Mouse (Mus musculus): ENCODE data around the gene Zfp282. TPM values are rescaled to one million over a fixed set of nuclear protein-coding genes. Genes with fewer than 3 reads are reported as not detected.
"Not testable (repeated sequence)": the region's sequence is repeated elsewhere in the genome, so short reads cannot be mapped to it uniquely, and the experiment has no call there.

Gene Zfp282
- polyA plus RNA-seq, 1 experiment from 2014 or later, result 14.7 TPM

DNA sequence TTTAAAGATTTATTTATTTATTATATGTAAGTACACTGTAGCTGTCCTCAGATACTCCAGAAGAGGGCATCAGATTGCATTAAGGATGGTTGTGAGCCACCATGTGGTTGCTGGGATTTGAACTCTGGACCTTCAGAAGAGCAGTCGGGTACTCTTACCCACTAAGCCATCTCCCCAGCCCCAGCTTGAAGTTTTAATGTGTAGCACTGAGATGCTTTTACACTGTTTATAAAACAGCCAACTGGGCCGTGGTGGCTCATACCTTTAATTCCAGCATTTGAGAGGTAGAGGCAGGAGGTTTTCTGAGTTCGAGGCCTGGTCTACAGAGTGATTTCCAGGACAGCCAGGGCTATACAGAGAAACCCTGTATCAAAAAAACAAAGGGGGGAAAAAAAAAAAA, 19.3 kb upstream of the Zfp282 start:
- not testable (repeated sequence) for H3K27ac ChIP-seq; DNase-seq (ENCODE audit: extremely low spot score, low spot score); H3K9me3 ChIP-seq; H3K27me3 ChIP-seq (ENCODE audit: poor library complexity, severe bottlenecking); H3K4me3 ChIP-seq; H3K4me1 ChIP-seq
- H3K36me3 ChIP-seq (replicated peaks), result peaks cover 45% of the 10 kb centered on the region
- 93% methylated on average over 3 of the region's 3 CpGs for WGBS

DNA sequence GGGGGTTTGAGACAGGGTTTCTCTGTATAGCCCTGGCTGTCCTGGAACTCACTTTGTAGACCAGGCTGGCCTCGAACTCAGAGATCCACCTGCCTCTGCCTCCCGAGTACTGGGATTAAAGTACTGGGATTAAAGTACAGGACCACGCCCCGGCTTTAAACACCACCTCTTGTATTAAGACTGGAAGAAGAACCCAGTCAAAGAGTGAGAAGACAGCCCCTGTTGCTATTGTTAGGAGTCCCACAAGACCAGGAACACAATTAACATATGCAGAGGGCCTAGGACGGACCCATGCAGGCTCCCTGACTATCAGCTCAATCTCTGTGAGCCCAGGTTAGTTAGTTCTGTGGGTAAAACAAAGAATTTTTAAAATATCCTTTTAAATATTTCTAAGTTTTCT, 4.7 kb upstream of the Zfp282 start:
- Histone ChIP-seq H3K4me3 (no peak overlapping the region), H3K36me3 (replicated peaks) (peaks cover 17% of the 10 kb centered on the region), H3K9me3 (no peaks in the 10 kb centered on the region), H3K4me1 (0 out of 2 replicates have a peak, but pooled peaks cover 1% of the 10 kb centered on the region), H3K27me3 (ENCODE audit: poor library complexity, severe bottlenecking) (no peaks in the 10 kb centered on the region), H3K27ac (no peak overlapping the region)
- DNase-seq (ENCODE audit: extremely low spot score, low spot score), result no peak
- WGBS, result 88% methylated on average over 5 of the region's 5 CpGs

GRCm38 (mm10) chr6:47877461-47878132, 593 bp downstream of the Zfp282 start:
- DNase-seq (ENCODE audit: extremely low spot score, low spot score), result peak; percentile 92

DNA sequence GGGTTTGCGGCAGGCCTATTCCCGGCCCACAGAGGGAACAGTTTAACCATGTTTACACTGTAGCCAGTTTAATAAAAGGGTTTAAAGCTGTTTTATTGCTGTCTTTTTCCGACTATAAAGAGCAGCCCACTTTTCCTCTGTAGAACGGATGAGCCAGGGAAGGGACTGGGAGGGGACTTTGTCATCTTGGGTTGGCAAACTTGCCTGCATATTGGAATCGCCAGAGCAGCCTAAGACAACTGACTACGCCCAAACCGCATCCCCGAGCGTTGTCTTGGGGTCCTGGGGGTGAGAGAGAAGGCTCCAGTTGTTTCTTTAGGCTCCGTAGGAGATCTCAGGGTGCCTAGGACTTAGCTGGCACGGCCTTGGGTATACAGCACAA, 1.1 kb downstream of the Zfp282 start:
- H3K36me3 ChIP-seq (replicated peaks), result peaks cover 38% of the 10 kb centered on the region
- no peak for DNase-seq (ENCODE audit: extremely low spot score, low spot score)
- under 1% methylated on average over 11 of the region's 11 CpGs for WGBS

More at GRCm38 (mm10) chr6:47877461-47878132, 593 bp downstream of the Zfp282 start:
- H3K27me3 ChIP-seq (ENCODE audit: poor library complexity, severe bottlenecking), result no peaks in the 10 kb centered on the region
- H3K4me3 ChIP-seq, result peak overlapping the region; percentile 92
- H3K9me3 ChIP-seq, result no peaks in the 10 kb centered on the region
- peaks cover 32% of the 10 kb centered on the region for H3K36me3 ChIP-seq (replicated peaks)
- H3K27ac ChIP-seq, result peak overlapping the region; percentile 98
- H3K4me1 ChIP-seq, result peaks cover 23% of the 10 kb centered on the region
- WGBS, result under 1% methylated on average over 70 of the region's 71 CpGs

GRCm38 (mm10) chr6:47878593-47878992, 1.6 kb downstream of the Zfp282 start:
- peak overlapping the region; percentile 98 for H3K27ac ChIP-seq
- peaks cover 23% of the 10 kb centered on the region for H3K4me1 ChIP-seq
- WGBS, result 58% methylated on average over 3 of the region's 3 CpGs
- peak overlapping the region; percentile 92 for H3K4me3 ChIP-seq
- H3K36me3 ChIP-seq (replicated peaks), result peaks cover 42% of the 10 kb centered on the region
- DNase-seq (ENCODE audit: extremely low spot score, low spot score), result no peak
- H3K9me3 ChIP-seq, result no peaks in the 10 kb centered on the region
- no peaks in the 10 kb centered on the region for H3K27me3 ChIP-seq (ENCODE audit: poor library complexity, severe bottlenecking)

More for the DNA sequence above, 1.1 kb downstream of the Zfp282 start:
- Histone ChIP-seq H3K9me3 (no peaks in the 10 kb centered on the region), H3K4me1 (peaks cover 23% of the 10 kb centered on the region), H3K4me3 (peak overlapping the region; percentile 92), H3K27me3 (ENCODE audit: poor library complexity, severe bottlenecking) (no peaks in the 10 kb centered on the region), H3K27ac (peak overlapping the region; percentile 98)

DNA sequence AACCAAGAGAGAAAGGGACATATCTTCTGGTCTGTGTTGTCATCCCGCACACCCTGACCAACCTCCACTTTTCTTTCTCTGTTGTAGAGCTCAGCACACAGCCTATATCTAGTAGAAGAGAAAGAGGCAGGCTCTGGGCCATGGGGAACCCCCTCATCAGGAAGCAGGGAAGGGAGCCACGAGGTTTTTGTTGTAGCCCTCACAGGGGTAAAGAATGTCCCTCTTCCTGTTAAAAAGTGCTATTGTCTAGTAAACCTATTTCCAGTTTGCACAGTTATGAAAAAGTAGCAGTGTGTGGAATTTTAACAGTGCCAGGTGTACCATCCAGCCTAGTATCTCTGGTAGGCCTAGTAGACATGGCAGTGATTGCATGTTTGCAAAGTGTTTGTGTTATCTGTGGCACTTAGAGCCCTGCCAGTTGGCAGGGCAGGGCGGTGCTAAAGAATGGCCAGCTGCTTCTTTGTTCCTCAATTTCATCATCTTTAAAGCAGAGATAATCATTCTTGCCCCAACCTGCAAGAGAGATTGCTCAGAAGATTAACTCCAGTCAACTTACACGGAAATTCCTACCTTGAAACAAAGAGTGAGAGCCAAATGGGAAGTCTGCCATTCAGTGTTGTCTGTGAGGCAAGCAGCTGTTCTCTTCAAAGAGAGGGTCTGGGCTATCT, 2.2 kb downstream of the Zfp282 start:
- peaks cover 23% of the 10 kb centered on the region for H3K4me1 ChIP-seq
- H3K4me3 ChIP-seq, result peak overlapping the region; percentile 92
- no peaks in the 10 kb centered on the region for H3K9me3 ChIP-seq
- H3K27me3 ChIP-seq (ENCODE audit: poor library complexity, severe bottlenecking), result no peaks in the 10 kb centered on the region
- DNase-seq (ENCODE audit: extremely low spot score, low spot score), result no peak
- peaks cover 48% of the 10 kb centered on the region for H3K36me3 ChIP-seq (replicated peaks)
- WGBS, result 80% methylated on average over 4 of the region's 4 CpGs
- peak overlapping the region; percentile 98 for H3K27ac ChIP-seq

- H3K27me3 ChIP-seq (ENCODE audit: poor library complexity, severe bottlenecking), result no peaks in the 10 kb centered on the region
- H3K9me3 ChIP-seq, result no peaks in the 10 kb centered on the region
- DNase-seq (ENCODE audit: extremely low spot score, low spot score), result no peak
- 0 out of 2 replicates have a peak overlapping the region, but pooled peaks have one; percentile 16 for H3K27ac ChIP-seq
- H3K4me1 ChIP-seq, result peaks cover 23% of the 10 kb centered on the region
- peaks cover 58% of the 10 kb centered on the region for H3K36me3 ChIP-seq (replicated peaks)
- WGBS, result 98% methylated on average over 10 of the region's 10 CpGs
- no peak overlapping the region for H3K4me3 ChIP-seq
Observed at GRCm38 (mm10) chr6:47880166-47880565, 3.2 kb downstream of the Zfp282 start.

DNA sequence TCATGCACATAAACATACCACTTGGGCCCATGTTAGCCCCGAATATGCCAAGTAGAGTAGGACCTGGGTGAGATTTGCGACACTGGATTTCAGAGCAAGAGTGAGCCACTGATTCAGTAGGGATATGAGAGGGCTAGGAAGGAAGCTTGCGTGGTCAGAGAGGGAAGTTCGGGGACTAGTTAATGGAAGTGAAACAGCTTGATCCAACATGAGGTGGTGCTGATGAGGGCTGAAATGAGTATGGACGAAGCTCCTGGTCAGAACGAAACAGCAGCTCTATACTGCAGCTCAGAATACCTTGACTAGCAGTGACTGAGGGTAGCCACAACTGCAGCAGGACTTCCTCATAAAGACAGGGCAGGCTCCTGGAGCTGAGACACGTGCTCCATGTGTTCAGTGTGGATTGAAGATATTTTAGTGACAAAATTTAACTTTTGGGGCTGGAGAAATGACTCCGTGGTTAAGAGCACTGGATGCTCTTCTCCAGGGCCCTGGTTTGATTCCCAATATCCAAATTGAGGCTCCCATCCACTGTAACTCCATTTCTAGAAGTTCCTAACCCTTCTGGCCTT, 11.9 kb downstream of the Zfp282 start:
- H3K27ac ChIP-seq, result no peak overlapping the region
- peaks cover 97% of the 10 kb centered on the region for H3K36me3 ChIP-seq (replicated peaks)
- no peaks in the 10 kb centered on the region for H3K27me3 ChIP-seq (ENCODE audit: poor library complexity, severe bottlenecking)
- DNase-seq (ENCODE audit: extremely low spot score, low spot score), result no peak
- no peak overlapping the region for H3K4me3 ChIP-seq
- H3K9me3 ChIP-seq, result no peaks in the 10 kb centered on the region
- 90% methylated on average over 8 of the region's 8 CpGs for WGBS
- H3K4me1 ChIP-seq, result no peaks in the 10 kb centered on the region

DNA sequence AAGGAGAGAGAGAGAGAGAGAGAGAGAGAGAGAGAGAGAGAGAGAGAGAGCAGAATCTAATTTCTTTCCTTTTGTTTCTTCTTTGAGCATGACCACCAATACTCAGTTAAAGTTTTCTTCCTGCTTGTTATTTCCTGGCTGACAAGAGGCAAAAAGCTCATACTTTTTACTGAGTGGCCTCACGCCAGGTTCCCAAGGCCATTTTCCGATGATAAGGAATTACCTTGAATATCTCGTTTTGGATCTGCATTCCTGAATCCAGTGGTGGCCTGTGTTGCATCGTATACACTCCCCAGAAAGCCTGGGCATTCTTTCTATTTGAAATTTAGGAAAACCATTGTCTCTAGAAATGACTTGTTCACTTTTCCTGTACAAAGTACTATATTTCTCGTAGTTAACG, 22.4 kb downstream of the Zfp282 start:
- H3K27ac ChIP-seq, result no peak overlapping the region
- H3K36me3 ChIP-seq (replicated peaks), result peaks cover 80% of the 10 kb centered on the region
- H3K4me1 ChIP-seq, result peaks cover 3% of the 10 kb centered on the region
- peaks cover under 1% of the 10 kb centered on the region; the same call in 1 of the 2 replicates for H3K9me3 ChIP-seq
- H3K27me3 ChIP-seq (ENCODE audit: poor library complexity, severe bottlenecking), result peaks cover 26% of the 10 kb centered on the region
- H3K4me3 ChIP-seq, result no peak overlapping the region
- DNase-seq (ENCODE audit: extremely low spot score, low spot score), result no peak
- 94% methylated on average over 6 of the region's 6 CpGs for WGBS

- Histone ChIP-seq H3K4me3 (no peak overlapping the region), H3K4me1 (peaks cover 9% of the 10 kb centered on the region), H3K27me3 (ENCODE audit: poor library complexity, severe bottlenecking) (peaks cover 49% of the 10 kb centered on the region), H3K36me3 (replicated peaks) (peaks cover 97% of the 10 kb centered on the region), H3K27ac (no peak overlapping the region), H3K9me3 (peaks cover 4% of the 10 kb centered on the region; the same call in 1 of the 2 replicates)
- no peak for DNase-seq (ENCODE audit: extremely low spot score, low spot score)
- 86% methylated on average over 4 of the region's 4 CpGs for WGBS
Observed at GRCm38 (mm10) chr6:47903587-47903986, 26.6 kb downstream of the Zfp282 start.

DNA sequence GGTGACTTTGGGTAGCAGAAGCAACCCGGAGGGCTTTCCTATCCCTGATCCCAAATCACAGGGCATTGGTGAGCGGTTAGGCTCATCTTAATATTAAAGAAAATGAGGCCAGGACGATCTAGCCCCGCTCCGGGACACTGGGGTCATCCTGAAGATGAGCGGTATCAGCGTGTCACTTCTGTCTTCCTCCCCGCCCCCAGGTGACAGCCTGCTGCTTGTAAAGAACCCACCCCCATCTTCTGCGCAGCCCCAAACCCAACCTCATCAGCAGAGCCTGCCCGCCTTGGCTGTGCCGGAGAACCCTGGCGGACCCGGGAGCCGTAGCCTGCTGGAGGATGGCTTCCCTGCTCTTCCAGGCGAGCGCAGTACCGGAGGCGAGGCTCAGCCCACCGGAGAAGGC, 27.4 kb downstream of the Zfp282 start:
- Histone ChIP-seq H3K9me3 (peaks cover 4% of the 10 kb centered on the region; the same call in 1 of the 2 replicates), H3K4me1 (peaks cover 9% of the 10 kb centered on the region), H3K36me3 (replicated peaks) (peaks cover 89% of the 10 kb centered on the region), H3K27ac (no peak overlapping the region), H3K4me3 (peak overlapping the region; percentile 20), H3K27me3 (ENCODE audit: poor library complexity, severe bottlenecking) (peaks cover 49% of the 10 kb centered on the region)
- 18% methylated on average over 19 of the region's 19 CpGs for WGBS
- DNase-seq (ENCODE audit: extremely low spot score, low spot score), result no peak

- H3K36me3 ChIP-seq (replicated peaks), result peaks cover 82% of the 10 kb centered on the region
- WGBS, result 43% methylated on average over 44 of the region's 44 CpGs
- H3K27ac ChIP-seq, result no peak overlapping the region
- DNase-seq (ENCODE audit: extremely low spot score, low spot score), result peak; percentile 22
- H3K27me3 ChIP-seq (ENCODE audit: poor library complexity, severe bottlenecking), result peaks cover 49% of the 10 kb centered on the region
- H3K9me3 ChIP-seq, result peaks cover 4% of the 10 kb centered on the region; the same call in 1 of the 2 replicates
- H3K4me1 ChIP-seq, result peaks cover 9% of the 10 kb centered on the region
- peak overlapping the region; percentile 20 for H3K4me3 ChIP-seq
Observed at GRCm38 (mm10) chr6:47904917-47905695, 28.1 kb downstream of the Zfp282 start.
